Mouse (Mus musculus) brain, adult 2 months (tissue): ENCODE results near the gene Miga2.

Experiments
- DNase-seq: peaks from one replicate; pipeline ENCODE4 v3.0.0; 2011; ENCODE audit warnings: low read depth, low spot score

The Miga2 gene

DNA sequence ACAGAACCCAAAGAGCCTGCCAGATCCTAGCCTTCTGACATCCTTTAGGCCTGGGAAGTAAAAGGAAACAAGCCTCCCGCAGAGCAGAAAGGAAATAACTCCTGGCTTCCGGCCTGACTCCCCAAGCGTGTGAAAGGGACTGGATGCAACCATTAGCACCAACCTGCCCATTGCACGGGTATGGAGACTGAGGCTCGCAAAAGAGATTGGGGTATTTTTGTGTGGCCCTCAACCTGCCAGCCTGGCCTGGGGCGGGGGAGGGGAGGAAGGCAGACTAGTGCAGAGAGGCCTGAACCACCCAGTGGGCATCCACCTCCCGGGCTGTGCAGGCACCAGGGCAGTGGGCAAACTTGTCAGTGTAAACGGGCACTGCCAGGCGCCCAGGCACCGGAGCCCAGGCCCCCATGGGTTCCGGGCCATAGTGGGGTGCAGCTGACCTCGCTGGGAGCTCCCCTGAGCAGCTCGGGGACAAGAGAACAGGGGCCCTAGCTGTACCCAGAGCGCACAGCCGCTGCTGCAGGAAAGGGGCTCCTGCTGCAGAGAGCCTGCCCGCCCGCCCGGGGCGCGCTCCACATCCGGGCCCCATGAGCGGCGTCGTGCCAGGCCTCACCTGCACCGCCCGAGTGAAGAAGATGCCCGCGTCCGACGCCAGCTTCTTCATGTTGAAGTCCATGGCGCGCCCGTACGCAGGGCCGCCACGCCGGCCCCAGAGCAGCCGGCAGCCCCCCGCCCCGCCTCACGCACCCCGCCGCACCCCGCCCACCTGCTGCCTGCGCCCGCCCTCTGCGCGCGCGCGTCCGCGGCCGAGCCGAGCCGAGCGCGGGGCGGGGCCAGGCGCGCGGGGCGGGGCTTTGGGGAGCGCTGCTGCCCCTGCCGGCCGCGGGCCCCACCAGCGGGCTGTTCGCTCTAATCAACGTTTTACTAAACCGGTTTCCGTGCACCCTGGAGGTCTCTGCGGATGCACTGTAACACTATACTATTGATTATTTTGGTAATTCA lies 5.2 kb upstream of the Miga2 start, which contains the start of gene Sh3glb2:
Sh3glb2 (minus strand) TSS at position 805 of the 999 bp plus-strand sequence.
- peak; percentile 90 for DNase-seq

DNA sequence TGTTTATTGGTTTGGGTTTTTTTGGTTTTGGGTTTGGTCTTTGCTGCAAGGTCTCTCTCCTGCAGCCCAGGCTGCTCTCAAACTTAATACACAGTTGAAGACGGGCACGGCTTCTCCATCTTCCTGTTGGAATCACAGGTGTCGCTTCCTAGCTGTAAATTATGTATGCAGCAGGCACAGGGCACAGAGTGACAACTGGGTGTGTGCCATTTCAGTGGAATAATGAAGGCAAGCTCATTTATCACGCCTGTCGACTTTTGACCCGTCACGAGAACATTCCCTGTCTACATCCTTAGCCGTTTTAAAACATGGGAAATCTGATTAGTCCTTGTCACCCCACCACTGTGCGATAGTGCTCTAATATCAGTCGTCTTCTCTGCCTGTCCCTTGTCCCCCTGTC lies 3.4 kb upstream of the Miga2 start:
- no peak for DNase-seq

DNA sequence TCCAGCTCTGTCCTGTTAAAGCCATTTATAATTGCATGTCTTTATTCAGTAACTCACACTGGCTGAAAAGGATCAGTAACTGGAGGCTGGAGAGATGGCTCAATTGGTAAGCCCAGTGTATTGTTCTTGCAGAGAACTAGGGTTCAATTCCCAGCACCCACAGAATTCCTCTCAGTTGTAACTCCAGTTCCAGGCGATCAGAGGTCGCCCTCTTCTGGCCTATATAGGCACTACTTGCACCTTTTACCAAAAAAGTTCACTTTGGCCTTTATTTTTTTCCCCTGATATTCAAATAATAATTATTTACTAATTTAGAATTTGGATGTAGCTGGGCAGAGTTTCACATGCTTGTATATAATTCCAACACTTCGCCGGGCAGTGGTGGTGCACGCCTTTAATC lies 1.2 kb upstream of the Miga2 start:
- DNase-seq = no peak

DNA sequence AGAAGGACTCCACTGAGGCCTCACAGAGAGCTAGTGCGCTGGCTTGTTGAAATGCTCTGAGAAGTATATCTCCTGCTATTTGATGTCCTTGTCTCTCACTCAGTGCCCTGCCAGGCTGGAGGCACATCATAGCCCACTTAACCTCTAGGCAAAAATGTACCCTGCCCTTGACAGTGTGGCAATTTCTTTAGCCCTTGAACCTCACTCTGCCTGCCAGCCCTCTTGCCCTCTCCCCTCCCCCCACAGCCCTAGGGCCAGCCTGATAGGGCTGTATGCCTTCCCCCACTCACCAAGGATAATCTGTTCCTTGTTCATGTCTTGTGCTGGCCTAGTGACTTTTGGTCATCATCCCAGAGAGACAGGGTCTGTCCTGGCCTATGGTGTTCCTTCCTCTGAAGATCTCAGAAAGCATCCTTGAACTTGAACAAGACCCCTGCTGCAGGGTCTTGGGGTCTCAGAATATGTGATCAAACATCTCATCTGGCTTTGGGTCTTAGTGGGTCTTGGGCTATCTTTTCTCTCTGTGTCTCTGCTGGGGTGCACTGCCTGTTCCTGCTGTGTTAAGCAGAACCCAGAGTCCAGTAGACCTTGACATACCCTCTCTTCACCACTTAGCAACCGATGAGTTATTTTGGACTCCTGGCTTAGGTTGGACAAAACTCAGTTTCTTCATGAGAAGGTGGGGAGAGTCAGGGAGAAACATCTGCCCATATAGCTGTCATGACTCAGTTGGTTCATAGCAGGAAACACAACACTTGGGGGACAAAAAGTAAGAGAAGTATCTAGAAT lies 1.4 kb downstream of the Miga2 start:
- no peak for DNase-seq

DNA sequence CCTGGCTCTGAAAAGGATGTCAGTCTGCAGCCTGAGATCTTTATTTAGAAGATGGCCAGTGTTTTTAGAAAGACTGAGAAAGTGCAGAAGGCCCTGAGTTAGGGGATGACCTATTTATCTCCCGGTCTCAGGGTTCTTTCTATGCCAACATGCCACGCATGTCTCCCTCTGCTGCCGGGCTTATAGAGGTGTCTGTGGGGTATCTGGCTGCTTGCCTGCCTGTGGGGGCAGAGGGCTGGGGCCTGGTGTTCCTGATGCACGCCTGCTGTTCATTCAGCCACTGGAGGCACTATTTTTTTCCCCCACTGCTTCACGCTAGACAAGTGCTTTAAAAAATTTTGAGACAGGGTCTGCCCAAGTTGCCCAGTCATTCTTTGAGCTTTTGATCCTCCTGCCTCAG lies 2.2 kb downstream of the Miga2 start:
- no peak for DNase-seq

DNA sequence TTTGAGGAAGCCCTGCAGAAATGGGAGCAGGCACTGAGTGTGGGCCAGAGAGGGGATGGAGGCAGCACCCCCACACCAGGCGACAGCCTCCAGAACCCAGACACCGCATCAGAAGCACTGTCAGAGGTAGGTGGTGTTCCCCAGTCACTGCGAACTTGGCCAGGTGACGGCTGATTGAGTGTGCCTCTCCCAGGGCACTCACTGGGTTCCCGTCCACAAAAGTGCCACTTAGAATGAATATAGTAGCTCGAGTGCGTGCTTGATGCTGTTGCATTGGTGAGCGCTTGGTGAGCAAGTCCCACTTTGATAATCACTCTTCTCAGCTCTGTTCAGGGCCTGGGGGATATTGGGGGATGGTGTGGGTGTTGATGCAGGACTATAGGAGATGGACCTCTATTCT lies 7.5 kb downstream of the Miga2 start:
- no peak for DNase-seq

DNA sequence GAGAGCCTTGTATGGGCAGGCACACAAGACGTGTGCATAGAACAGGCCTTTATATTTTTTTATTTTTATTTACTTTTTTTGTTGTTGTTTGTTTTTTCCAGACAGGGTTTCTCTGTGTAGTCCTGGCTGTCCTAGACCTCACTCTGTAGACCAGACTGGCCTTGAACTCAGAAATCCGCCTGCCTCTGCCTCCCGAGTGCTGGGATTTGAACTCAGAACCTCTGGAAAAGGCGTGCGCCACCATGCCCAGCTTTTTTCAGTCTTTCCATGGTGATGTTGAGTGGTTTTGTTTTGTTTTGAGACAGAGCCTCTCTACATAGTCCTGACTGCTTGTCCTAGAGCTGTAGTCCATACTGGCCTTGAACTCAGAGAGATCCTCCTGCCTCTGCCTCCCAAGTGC lies 8.7 kb downstream of the Miga2 start:
- no peak for DNase-seq

DNA sequence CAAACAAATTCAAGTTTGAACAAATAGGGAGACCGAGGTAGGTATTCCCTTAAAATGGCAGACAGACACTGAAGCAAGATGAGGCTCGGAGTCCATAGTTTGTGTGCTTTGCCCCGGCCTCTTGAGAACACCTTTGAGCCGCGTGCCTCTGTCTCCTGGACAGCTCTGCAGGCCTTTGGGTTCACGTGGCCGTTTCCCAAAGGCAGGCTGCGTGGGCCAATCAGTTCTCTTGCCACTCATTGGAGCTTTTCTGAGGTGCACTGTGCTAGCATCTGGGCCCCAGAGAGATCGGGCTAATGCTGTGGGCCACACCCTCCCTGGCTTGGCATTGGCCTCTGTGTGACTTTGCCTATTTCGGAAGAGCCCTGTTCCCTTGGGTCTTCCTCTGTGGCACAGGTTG lies 11.9 kb downstream of the Miga2 start:
- no peak for DNase-seq

DNA sequence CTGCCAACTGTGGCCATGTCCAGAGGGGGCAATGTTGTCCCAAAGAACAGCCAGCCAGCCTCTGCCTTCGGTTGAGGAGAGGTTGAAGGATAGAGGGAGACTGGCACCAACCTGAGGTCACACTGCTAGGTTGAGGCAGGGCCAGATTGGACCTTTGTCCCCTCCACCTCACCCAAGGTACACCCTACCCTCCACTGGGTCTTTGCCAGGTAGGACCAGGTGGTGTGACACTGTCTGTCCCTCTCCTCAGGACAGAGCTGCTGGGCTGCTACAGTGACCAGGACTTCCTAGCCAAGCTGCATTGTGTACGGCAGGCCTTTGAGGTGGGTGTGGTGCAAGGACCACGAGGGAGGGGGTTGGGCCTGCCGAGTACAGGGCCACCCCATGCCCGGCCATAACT lies 13.7 kb downstream of the Miga2 start:
- no peak for DNase-seq

DNA sequence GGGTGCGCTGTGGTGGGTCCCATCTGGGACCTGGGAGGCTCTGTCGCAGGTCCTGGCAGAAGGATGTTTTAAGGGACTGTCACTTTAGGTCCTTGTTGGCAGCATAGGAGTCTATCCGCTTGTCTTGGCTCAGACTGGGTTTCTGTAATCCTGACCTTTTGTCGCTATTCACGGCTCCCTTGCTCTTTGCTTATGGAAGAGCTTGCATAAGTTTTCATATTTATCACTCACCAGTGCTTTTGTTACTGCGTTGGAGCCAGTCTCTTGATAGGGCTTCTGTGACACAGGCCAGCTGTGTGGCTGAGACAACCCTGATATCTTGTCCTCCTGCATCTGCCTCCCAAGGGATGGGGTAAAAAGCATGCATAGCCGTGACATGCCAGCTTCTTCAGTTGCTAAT lies 15.3 kb downstream of the Miga2 start:
- no peak for DNase-seq

DNA sequence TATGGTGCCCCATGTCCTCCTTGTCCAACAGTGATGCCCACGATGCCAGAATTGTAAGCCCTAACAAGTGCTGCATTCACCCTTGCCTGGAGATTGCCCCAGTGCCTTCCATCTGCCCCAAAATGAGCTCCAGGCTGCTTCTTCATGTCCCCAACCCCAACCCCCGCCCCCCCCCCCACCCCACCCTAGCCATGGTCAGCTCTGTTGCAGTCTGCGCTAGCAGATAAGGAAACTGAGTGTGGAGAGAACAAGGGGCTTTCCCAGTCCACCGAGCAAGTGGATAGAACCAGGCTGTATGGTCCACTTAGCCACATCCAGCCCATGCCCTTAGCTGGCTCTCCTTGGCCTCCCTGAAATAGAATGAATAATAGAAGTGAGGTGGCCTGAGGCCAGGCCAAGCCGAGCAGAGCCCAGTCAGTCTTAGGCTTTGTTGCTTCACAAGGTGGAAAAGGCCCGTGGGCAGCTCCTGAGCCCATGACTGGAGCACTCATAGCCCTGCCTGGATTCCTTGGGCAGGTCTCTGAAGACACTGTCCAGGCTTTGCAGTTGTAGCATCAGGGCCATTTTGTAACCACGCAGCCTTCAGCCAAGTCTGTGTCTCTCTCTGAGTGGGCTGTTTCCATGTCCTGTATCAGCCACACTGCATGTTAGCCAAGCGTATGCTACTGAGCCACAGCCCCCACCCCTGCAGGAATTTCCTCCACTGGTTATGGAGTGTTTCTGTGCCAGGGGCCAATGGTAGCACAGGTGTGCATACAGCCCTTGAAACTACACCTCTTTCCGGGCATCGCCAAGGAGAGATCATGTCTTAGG lies 16.7 kb downstream of the Miga2 start:
- DNase-seq = no peak

DNA sequence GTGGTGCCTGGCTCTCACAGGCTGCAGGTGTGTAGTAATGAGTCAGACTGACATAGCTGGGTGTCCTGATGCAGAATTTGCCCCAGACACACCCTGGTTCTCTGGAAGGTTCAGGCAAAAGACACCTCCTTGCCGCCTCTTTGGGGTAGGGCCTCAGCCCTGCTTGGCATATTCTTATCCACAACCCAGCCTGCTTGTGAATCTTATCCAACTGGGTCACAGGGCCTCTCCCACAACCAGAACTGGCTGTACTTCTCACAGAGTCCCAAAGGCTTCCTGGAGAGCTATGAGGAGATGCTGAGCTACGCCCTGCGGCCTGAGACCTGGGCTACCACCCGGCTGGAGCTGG lies 17.3 kb downstream of the Miga2 start:
- DNase-seq = no peak

DNA sequence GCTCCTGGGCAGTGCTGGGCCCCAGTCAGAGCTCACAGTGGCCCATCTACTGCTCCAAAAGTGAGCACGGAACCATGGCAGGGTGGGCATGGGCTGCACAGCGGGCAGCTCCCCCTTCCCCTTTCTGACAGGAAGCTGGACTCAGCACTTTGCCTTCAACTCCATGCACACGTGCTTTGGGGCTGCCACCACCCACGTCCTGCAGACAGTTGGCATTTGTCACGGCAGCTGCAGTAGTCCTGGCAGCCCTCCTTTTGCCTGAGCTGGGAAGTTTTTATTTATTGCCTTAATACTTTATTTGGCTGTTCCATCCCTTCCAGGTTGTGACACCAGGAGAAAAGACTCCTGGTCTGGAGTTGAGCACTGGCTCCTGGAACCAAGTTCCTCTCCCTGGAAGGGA lies 20.8 kb downstream of the Miga2 start:
- DNase-seq = peak; percentile 79

DNA sequence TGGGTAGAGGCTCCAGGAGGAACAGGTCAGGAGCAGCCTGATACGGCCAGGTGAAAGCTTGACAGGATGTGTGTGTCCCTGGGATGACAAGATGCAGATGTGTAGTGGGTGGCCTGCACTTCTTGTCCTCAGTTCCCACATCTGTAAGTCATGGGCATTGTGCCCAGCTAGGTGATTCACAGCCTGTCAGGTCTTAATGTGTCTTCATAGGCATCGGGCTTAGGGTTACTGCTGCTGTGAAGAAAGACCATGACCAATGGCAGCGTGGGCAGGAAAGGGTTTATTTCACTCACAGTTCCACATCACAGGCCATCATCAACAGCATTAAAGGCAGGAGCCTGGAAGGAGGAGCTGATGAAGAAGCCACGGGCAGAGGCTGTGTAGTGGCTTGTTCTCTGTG lies 21.6 kb downstream of the Miga2 start:
- DNase-seq = no peak

DNA sequence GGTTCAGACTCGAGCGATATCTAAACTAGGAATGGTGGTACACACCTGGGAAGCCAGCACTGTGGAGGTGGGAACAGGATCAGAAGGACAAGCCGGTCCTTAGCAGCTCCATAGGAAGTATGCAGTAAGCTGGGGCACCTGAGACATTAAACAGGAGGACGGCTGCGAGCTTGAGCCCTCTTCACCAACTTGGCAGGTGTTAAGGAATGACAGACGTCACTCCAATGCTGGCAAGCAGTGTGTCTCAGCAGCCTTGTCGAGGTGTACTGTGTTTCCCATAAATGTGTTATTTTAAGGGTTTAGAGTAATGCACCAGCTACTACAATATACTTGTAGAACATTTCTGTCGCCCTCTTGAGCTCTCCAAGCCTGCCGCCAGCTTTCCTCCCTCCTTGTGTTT lies 22.9 kb downstream of the Miga2 start:
- no peak for DNase-seq

DNA sequence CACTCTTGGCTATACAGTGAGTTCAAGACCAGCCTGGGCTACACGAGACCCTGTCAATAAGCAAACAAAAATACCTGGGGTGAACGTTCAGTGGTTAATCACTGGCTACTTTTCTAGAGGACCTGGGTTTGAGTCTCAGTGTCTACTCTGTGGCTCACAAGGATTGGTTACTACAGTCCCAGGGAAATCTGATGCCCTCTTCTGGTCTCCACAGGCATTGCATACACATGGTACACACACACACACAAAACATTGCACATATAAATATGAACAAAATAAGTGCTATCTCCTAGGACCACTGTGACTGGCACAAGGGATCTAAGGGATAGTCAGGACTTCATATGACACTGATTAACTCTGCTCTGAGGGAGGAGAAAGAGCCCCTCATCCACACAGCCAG lies 25.0 kb downstream of the Miga2 start:
- no peak for DNase-seq

DNA sequence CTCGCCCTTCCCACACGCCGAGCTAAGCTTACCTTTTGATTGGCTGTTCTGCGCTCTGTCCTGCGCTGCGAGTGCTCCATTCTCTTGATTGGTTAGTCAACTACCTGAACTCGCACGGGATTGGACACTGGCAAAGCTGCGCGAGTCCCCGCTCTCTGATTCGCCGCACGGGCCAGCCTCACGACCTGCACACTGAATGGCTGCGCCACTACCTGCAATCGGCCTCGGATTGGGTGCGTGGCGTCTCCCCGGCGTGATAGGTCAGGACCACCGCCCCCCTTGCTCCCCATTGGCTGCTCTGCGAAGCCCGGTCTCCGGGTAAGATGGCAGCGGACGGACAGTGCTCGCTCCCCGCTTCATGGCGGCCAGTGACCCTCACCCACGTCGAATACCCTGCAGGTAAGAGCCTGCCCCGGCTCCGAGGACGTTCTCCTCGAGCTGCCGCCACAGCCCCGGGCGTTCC lies 28.1 kb downstream of the Miga2 start, which contains the start of gene Dolpp1:
Dolpp1 (plus strand) TSS at position 141 of the 463 bp plus-strand sequence.
- DNase-seq = peak; percentile 100

DNA sequence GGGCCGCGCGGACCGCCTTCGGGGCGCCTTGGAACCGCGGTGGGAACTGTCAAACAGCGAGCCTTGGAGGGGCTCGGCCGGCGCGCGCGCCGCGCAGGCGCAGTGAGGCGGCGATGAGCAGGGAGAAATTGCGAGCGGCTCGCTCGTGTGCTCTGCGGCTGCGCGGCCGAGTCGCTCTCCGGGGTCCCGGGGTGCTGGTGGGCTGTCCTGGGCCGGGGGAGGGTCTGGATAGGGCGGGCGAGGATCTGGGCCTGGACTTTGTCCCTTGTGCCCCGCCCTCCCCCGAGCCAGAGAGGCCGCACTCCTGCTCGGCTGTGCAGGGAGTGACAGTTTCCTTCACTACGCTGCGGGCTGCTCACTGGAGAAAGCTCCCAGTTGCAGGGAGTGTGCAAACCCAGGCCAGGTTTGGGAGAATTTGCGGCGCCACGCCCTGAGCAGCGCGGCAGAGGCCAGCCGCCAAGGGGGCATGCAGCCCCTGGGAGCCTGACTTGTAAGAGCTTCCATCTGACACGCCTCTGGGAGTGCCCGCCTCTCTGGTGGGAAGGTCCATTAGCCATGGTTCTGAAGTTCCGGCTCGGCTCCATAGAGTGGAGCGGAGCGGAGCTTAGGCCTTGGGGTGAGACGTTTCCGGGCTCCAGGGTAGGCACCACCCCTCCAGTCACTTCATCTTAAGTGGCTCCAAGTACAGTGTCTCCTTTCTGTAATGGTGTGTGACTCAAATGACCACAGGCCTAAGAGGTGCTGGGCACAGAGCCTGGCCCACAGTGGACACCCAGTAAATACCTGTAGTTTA lies 28.7 kb downstream of the Miga2 start:
- DNase-seq = peak; percentile 83

DNA sequence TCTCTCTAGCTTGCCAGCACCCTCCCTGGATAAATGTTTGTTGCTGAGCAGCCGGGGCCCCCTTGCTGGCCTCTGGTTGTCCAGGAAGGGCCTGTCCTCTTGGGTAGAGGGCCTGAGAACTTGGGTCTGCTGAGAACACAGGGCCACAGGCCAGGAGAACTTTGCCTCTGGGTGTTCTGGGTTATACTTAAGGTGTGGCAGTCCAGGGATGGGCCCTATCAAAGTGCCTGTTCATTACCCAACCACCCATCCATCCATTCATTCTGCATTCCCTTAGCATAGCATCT lies 29.3 kb downstream of the Miga2 start:
- no peak for DNase-seq

DNA sequence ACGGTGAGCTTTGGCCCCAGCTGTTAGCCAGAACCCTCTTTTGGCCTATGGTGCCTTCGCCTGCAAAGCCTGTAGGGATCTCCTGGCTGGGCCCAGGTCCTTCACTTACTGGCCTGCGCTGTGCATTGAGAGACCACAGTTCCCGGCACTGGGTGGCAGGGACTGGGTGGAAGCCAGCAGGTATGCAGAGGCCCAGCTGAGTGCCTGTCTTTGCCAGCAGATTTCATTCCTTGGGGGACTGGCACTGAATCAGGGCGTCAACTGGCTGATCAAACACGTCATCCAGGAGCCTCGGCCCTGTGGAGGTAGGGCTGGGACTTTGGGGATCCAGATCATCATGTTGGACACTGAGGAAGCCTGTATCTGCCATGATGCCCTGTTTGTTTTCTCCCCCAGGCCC lies 31.7 kb downstream of the Miga2 start:
- DNase-seq = no peak

DNA sequence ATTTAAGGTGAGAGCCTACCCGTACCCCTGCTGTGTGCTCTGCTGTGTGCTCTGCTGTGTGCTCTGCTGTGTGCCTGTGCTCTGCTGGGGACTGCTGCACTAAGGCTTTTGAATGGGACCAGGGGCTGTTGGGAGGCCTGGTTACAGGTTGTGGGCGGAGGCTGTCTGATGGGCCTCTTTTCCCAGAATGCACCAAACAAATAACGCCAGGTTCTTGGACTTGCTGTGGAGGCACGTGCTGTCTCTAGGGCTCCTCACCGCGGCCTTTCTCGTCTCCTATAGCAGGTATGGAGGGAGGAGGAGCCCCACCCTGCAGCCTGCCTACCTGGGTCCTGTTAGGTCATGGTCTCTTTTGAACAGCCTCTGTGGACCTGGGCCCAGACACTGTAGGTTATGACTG lies 32.2 kb downstream of the Miga2 start:
- no peak for DNase-seq
